Mouse (Mus musculus) neural tube, embryonic 13.5 days (tissue): ENCODE data around the gene Sun3. TPM values are rescaled to one million over a fixed set of nuclear protein-coding genes. Genes with fewer than 3 reads are reported as not detected.
A peak's percentile ranks its signal among the peaks of the same experiment; 100 is the strongest.

Source experiments
- ATAC-seq: fragments of 200-750 bp; cut with Nextera tagmentation; 2 replicates; pipeline ENCODE4 v1.8.0; 2017; ENCODE audit warnings: low read depth, mild to moderate bottlenecking, moderate TSS enrichment, moderate library complexity
- H3K27ac ChIP-seq: fragments of 300-500 bp; sonication (generic); replicated peaks from 2 replicates; pipeline ENCODE4 v1.5.1; 2015; ENCODE audit warnings: moderate library complexity, mild to moderate bottlenecking, inconsistent platforms
- H3K27me3 ChIP-seq: fragments of 300-500 bp; sonication (generic); 2 replicates; pipeline ENCODE4 v1.6.1; 2015; ENCODE audit warnings: mild to moderate bottlenecking, inconsistent platforms
- H3K36me3 ChIP-seq: fragments of 300-500 bp; sonication (generic); 2 replicates; pipeline ENCODE4 v1.6.1; 2015; ENCODE audit warnings: mild to moderate bottlenecking, inconsistent platforms
- H3K4me1 ChIP-seq: fragments of 300-500 bp; sonication (generic); replicated peaks from 2 replicates; pipeline ENCODE4 v1.6.1; 2015; ENCODE audit warnings: inconsistent platforms
- H3K4me2 ChIP-seq: fragments of 300-500 bp; sonication (generic); 2 replicates; pipeline ENCODE4 v1.6.1; 2015; ENCODE audit warnings: inconsistent platforms, mild to moderate bottlenecking, moderate library complexity
- H3K4me3 ChIP-seq: fragments of 300-500 bp; sonication (generic); 2 replicates; pipeline ENCODE4 v1.5.1; 2015; ENCODE audit warnings: mild to moderate bottlenecking, inconsistent platforms
- H3K9ac ChIP-seq: fragments of 300-500 bp; sonication (generic); 2 replicates; pipeline ENCODE4 v1.6.1; 2015; ENCODE audit warnings: moderate library complexity, mild to moderate bottlenecking, inconsistent platforms
- H3K9me3 ChIP-seq: fragments of 300-500 bp; sonication (generic); 2 replicates; pipeline ENCODE4 v1.6.1; 2016; ENCODE audit warnings: inconsistent platforms
- WGBS: fragments of 180-500 bp; shearing (Covaris S2); methylation state at CpG from one replicate; pipeline ENCODE4 v1.1.7; 2015; 5-methylcytosine and 5-hydroxymethylcytosine counted together
- polyA plus RNA-seq: library from polyadenylated mRNA; unstranded; fragments of >200 nt; fragmentation: Nextera tagmentation; extraction: Ambion mirVana; gene quantifications from 2 replicates; pipeline ENCODE4 v1.2.1, GENCODE M21; 2015

Gene Sun3
- polyA plus RNA-seq, 1 experiment from 2014 or later: 0.22 TPM

DNA sequence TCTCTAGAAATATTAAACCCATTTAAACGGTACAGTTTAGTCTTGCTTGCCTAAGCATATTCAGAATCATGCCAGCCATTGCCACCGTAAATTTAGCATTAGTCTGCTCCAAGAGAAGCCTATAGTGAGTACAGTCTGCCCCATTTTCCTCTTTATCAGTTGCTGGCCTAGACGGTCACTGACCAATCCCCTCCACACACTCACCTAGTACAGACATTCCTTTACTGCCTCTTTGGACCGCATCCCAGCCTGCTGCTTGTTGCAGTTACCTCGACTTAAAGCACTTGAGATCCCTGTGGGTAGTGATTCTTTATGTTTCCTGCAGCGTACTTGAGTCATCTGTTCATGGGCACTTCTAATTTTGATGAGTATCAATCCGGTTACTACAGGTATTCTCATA is 24.0 kb downstream of the Sun3 start:
- Histone ChIP-seq H3K36me3 (no peaks in the 10 kb centered on the region), H3K27me3 (no peaks in the 10 kb centered on the region), H3K9me3 (no peaks in the 10 kb centered on the region), H3K4me3 (no peak overlapping the region), H3K9ac (no peak overlapping the region), H3K4me1 (no peaks in the 10 kb centered on the region), H3K4me2 (no peak overlapping the region), H3K27ac (no peak overlapping the region)
- 80% methylated on average over 7 of the region's 7 CpGs for WGBS
- no peak for ATAC-seq

GRCm38 (mm10) chr11:9020207-9020606 is 28.6 kb downstream of the Sun3 start:
- Histone ChIP-seq H3K9me3 (no peaks in the 10 kb centered on the region), H3K36me3 (no peaks in the 10 kb centered on the region), H3K4me2 (no peak overlapping the region), H3K27ac (no peak overlapping the region), H3K4me1 (no peaks in the 10 kb centered on the region), H3K4me3 (no peak overlapping the region), H3K27me3 (no peaks in the 10 kb centered on the region; the same call in 1 of the 2 replicates), H3K9ac (no peak overlapping the region)
- no peak for ATAC-seq
- WGBS: 95% methylated on average over 5 of the region's 5 CpGs

GRCm38 (mm10) chr11:9018491-9019267 is 30.1 kb downstream of the Sun3 start:
- no peaks in the 10 kb centered on the region for H3K36me3 ChIP-seq
- 80% methylated on average over 6 of the region's 6 CpGs for WGBS
- no peak overlapping the region for H3K4me2 ChIP-seq
- H3K4me3 ChIP-seq: no peak overlapping the region
- H3K4me1 ChIP-seq: no peaks in the 10 kb centered on the region
- no peak overlapping the region for H3K27ac ChIP-seq
- no peak overlapping the region for H3K9ac ChIP-seq
- no peaks in the 10 kb centered on the region for H3K9me3 ChIP-seq
- H3K27me3 ChIP-seq: no peaks in the 10 kb centered on the region; the same call in 1 of the 2 replicates
- ATAC-seq: no peak

GRCm38 (mm10) chr11:9014740-9015139 is 34.1 kb downstream of the Sun3 start:
- Histone ChIP-seq H3K27me3 (no peaks in the 10 kb centered on the region; the same call in 1 of the 2 replicates), H3K9ac (no peak overlapping the region), H3K4me3 (no peak overlapping the region), H3K4me2 (no peak overlapping the region), H3K27ac (no peak overlapping the region), H3K4me1 (peaks cover 8% of the 10 kb centered on the region), H3K36me3 (no peaks in the 10 kb centered on the region), H3K9me3 (no peaks in the 10 kb centered on the region)
- ATAC-seq: peak; percentile 58
- WGBS: 23% methylated on average over 3 of the region's 3 CpGs

DNA sequence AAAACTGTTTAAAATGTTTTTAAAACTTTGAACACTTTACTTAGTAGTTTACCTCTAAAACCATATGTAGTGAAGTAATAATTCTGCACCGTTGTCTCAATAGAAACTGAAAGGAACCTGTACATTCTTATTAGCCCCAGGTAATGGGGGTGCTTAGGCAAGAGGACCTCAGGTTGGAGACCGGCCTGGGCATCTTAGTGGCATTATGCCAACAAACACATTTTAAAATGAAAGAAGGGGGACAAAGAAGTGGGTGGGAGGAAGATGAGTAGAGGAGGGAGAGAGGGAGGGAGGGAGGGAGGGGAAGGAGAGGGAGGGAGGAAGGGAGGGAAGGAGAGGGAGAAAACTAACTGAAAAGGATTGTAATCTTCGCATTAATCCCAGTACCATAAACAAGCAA is 37.4 kb downstream of the Sun3 start:
- Histone ChIP-seq H3K4me3 (peak overlapping the region; percentile 73), H3K9ac (peak overlapping the region; percentile 81), H3K27ac (no peak overlapping the region), H3K4me1 (peaks cover 15% of the 10 kb centered on the region), H3K36me3 (peaks cover 5% of the 10 kb centered on the region; the same call in 1 of the 2 replicates), H3K27me3 (no peaks in the 10 kb centered on the region; the same call in 1 of the 2 replicates), H3K9me3 (no peaks in the 10 kb centered on the region), H3K4me2 (peak overlapping the region; percentile 76)
- ATAC-seq: peak; percentile 19; the same call in 1 of the 2 replicates
- WGBS: 0% methylated on average over 3 of the region's 3 CpGs

GRCm38 (mm10) chr11:9010853-9011339 is 37.9 kb downstream of the Sun3 start, which contains the start of gene Hus1:
Gene Hus1 (minus strand): TSS chr11:9011191.
- peak within 1 kb of the TSS; percentile 73 for H3K4me3 ChIP-seq
- H3K9me3 ChIP-seq: no peaks in the 10 kb centered on the region
- H3K36me3 ChIP-seq: peaks cover 5% of the 10 kb centered on the region; the same call in 1 of the 2 replicates
- H3K9ac ChIP-seq: peak within 1 kb of the TSS; percentile 81
- no peaks in the 10 kb centered on the region; the same call in 1 of the 2 replicates for H3K27me3 ChIP-seq
- peaks cover 15% of the 10 kb centered on the region for H3K4me1 ChIP-seq
- peak within 1 kb of the TSS; percentile 86 for H3K27ac ChIP-seq
- ATAC-seq: peak; percentile 93
- under 1% methylated on average over 43 of the region's 43 CpGs for WGBS
- peak within 1 kb of the TSS; percentile 76 for H3K4me2 ChIP-seq

DNA sequence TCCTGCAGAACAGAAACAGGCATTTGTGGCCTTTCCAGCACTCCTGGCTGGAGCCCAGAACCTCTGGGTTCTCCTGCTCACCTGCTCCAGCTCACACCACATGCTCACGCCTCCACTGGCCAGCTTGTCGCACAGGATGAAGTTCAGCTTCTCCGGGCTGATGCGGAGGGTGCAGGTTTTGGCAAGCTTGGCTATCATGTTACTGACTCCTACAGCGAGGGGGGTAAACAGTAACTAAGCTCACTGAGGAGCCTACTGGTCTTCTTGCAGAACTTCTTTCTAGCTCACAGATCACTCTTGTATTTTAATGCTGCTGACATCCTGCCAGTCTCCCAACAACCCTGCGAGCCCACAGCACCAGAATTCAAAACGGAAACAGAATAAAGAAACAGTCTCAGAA is 38.4 kb downstream of the Sun3 start:
- H3K4me1 ChIP-seq: peaks cover 15% of the 10 kb centered on the region
- ATAC-seq: peak; percentile 44; the same call in 1 of the 2 replicates
- peaks cover 9% of the 10 kb centered on the region for H3K36me3 ChIP-seq
- peak overlapping the region; percentile 73 for H3K4me3 ChIP-seq
- no peaks in the 10 kb centered on the region; the same call in 1 of the 2 replicates for H3K27me3 ChIP-seq
- H3K4me2 ChIP-seq: peak overlapping the region; percentile 76
- WGBS: under 1% methylated on average over 7 of the region's 7 CpGs
- H3K27ac ChIP-seq: peak overlapping the region; percentile 86
- H3K9ac ChIP-seq: peak overlapping the region; percentile 81
- no peaks in the 10 kb centered on the region for H3K9me3 ChIP-seq

GRCm38 (mm10) chr11:9008761-9009160 is 40.0 kb downstream of the Sun3 start:
- H3K4me2 ChIP-seq: no peak overlapping the region
- 95% methylated on average over 5 of the region's 5 CpGs for WGBS
- H3K27me3 ChIP-seq: no peaks in the 10 kb centered on the region; the same call in 1 of the 2 replicates
- peaks cover 23% of the 10 kb centered on the region for H3K36me3 ChIP-seq
- no peak overlapping the region for H3K27ac ChIP-seq
- no peak for ATAC-seq
- peaks cover 15% of the 10 kb centered on the region for H3K4me1 ChIP-seq
- H3K4me3 ChIP-seq: no peak overlapping the region
- no peak overlapping the region for H3K9ac ChIP-seq
- H3K9me3 ChIP-seq: no peaks in the 10 kb centered on the region

DNA sequence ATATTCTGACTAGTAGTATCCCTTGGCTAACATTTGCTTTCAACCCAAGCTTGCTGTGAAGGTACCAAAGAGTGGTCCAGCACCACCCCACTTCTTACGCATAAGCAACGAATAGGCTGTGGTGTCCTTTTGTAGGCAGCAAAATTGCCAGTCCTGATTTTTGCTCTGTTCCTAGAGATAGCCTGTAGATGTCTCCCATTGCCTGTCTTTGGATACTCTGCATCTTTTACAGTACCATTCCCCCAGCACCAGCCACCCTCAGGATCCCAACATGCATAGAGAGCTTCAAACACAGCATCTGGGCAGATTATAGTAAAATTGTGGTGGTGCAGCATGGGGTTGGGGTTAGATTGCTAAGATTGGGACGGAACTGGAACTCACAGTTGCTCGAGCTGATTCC is 60.7 kb downstream of the Sun3 start:
- no peak overlapping the region for H3K4me3 ChIP-seq
- ATAC-seq: no peak
- H3K36me3 ChIP-seq: peaks cover 24% of the 10 kb centered on the region
- 0 out of 2 replicates have a peak, but pooled peaks cover 3% of the 10 kb centered on the region for H3K27me3 ChIP-seq
- H3K27ac ChIP-seq: no peak overlapping the region
- WGBS: 81% methylated on average over 4 of the region's 4 CpGs
- no peaks in the 10 kb centered on the region; the same call in none of the 2 replicates for H3K4me1 ChIP-seq
- H3K4me2 ChIP-seq: no peak overlapping the region
- no peaks in the 10 kb centered on the region for H3K9me3 ChIP-seq
- H3K9ac ChIP-seq: no peak overlapping the region

GRCm38 (mm10) chr11:8986058-8986457 is 62.7 kb downstream of the Sun3 start:
- no peak overlapping the region for H3K4me3 ChIP-seq
- peaks cover 6% of the 10 kb centered on the region for H3K36me3 ChIP-seq
- no peak overlapping the region for H3K4me2 ChIP-seq
- H3K9ac ChIP-seq: no peak overlapping the region
- no peak for ATAC-seq
- H3K4me1 ChIP-seq: no peaks in the 10 kb centered on the region; the same call in none of the 2 replicates
- no peak overlapping the region for H3K27ac ChIP-seq
- no peaks in the 10 kb centered on the region for H3K9me3 ChIP-seq
- H3K27me3 ChIP-seq: 0 out of 2 replicates have a peak, but pooled peaks cover 3% of the 10 kb centered on the region

GRCm38 (mm10) chr11:8983237-8983861 is 65.4 kb downstream of the Sun3 start:
- no peaks in the 10 kb centered on the region; the same call in none of the 2 replicates for H3K4me1 ChIP-seq
- H3K36me3 ChIP-seq: no peaks in the 10 kb centered on the region
- H3K27me3 ChIP-seq: 0 out of 2 replicates have a peak, but pooled peaks cover 3% of the 10 kb centered on the region
- peak; percentile 46 for ATAC-seq
- H3K27ac ChIP-seq: no peak overlapping the region
- no peak overlapping the region for H3K4me2 ChIP-seq
- WGBS: 47% methylated on average over 6 of the region's 6 CpGs
- H3K9ac ChIP-seq: no peak overlapping the region
- no peak overlapping the region for H3K4me3 ChIP-seq
- H3K9me3 ChIP-seq: no peaks in the 10 kb centered on the region

GRCm38 (mm10) chr11:8978154-8978553 is 70.6 kb downstream of the Sun3 start:
- Histone ChIP-seq H3K9me3 (no peaks in the 10 kb centered on the region), H3K4me2 (no peak overlapping the region), H3K27ac (no peak overlapping the region), H3K4me1 (peaks cover 10% of the 10 kb centered on the region; the same call in 1 of the 2 replicates), H3K27me3 (no peaks in the 10 kb centered on the region), H3K9ac (no peak overlapping the region), H3K4me3 (no peak overlapping the region), H3K36me3 (no peaks in the 10 kb centered on the region)
- 86% methylated on average over 4 of the region's 4 CpGs for whole genome bisulfite sequencing
- ATAC-seq: no peak
